Mouse (Mus musculus) lung, postnatal 25 days (tissue): Measurements from ENCODE around the gene Urm1.
"Not testable (repeated sequence)": the region's sequence is repeated elsewhere in the genome, so short reads cannot be mapped to it uniquely, and the experiment has no call there.

Experiments used
- DNase-seq: peaks from one replicate; pipeline ENCODE4 v3.0.0; 2022; ENCODE audit warnings: low spot score

The Urm1 gene

GRCm38 (mm10) chr2:29865125-29865524 is 45.2 kb downstream of the Urm1 start:
- no peak for DNase-seq

GRCm38 (mm10) chr2:29868949-29869645 is 49.2 kb downstream of the Urm1 start, which contains the start of gene Cercam:
Cercam (plus strand) TSS chr2:29869164.
- peak; percentile 87 for DNase-seq

GRCm38 (mm10) chr2:29869646-29870451 is 50.0 kb downstream of the Urm1 start:
- DNase-seq, result peak; percentile 30

- no peak for DNase-seq
Measured at GRCm38 (mm10) chr2:29872581-29873295, 52.9 kb downstream of the Urm1 start.

- DNase-seq, result no peak
Measured at GRCm38 (mm10) chr2:29873801-29874200, 53.9 kb downstream of the Urm1 start.

GRCm38 (mm10) chr2:29878061-29878460 is 58.2 kb downstream of the Urm1 start:
- DNase-seq, result no peak

- no peak for DNase-seq
Measured at GRCm38 (mm10) chr2:29879191-29879590, 59.3 kb downstream of the Urm1 start.

- no peak for DNase-seq
Measured at GRCm38 (mm10) chr2:29879964-29880830, 60.3 kb downstream of the Urm1 start.

GRCm38 (mm10) chr2:29886659-29887292 is 66.9 kb downstream of the Urm1 start:
- DNase-seq, result not testable (repeated sequence)

GRCm38 (mm10) chr2:29889066-29889944 is 69.4 kb downstream of the Urm1 start, which contains the start of gene Odf2:
Odf2 (plus strand) TSS chr2:29889221.
- peak; percentile 100 for DNase-seq

GRCm38 (mm10) chr2:29889991-29890833 is 70.3 kb downstream of the Urm1 start:
- DNase-seq, result peak; percentile 83

GRCm38 (mm10) chr2:29891773-29892172 is 71.9 kb downstream of the Urm1 start:
- no peak for DNase-seq
